Mouse (Mus musculus): ENCODE results near the gene Nr1h2.

DNA sequence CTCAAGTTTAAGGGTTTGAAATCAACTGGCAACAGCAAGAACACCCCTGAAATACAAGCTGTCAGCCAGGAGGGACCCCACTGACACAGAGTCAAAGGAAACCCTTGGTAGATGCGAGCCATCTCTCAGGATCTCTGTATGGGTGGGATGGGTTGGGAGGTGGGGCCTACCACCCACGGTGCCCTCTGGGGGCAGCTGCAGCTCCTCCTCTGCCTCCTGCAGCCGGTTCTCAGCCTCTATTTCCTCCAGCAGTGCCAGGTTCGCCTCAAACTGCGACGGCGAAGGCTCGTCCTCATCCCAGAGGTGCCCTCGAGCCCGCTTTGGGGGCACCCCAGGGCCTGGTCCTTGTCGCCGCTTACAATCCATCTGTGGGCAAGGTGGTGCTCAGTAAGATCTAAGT lies 10.7 kb downstream of the Nr1h2 start:
- no peak for TF ChIP-seq GATA1 (IDR thresholded peaks at IDR 0.05; ENCODE audit: low read length)
- TF ChIP-seq TAL1 (IDR thresholded peaks at IDR 0.05; ENCODE audit: low read length), result no peak

All from erythroblast, embryonic 14.5 days (primary cell).